Mouse (Mus musculus) yolk sac, embryonic 10.5 days (tissue): Measurements from ENCODE around the gene Bcl2.

ENCODE experiments used
- DNase-seq: peaks from one replicate; pipeline ENCODE4 v3.0.0-alpha.2; 2017; ENCODE audit warnings: low spot score

The Bcl2 gene

DNA sequence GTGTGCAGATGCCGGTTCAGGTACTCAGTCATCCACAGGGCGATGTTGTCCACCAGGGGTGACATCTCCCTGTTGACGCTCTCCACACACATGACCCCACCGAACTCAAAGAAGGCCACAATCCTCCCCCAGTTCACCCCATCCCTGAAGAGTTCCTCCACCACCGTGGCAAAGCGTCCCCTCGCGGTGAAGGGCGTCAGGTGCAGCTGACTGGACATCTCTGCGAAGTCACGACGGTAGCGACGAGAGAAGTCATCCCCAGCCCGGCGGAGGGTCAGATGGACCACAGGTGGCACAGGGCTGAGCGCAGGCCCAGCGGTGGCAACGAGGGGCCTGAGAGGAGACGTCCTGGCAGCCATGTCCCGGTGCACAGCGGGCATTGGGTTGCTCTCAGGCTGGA lies 1.7 kb downstream of the Bcl2 start:
- no peak for DNase-seq

DNA sequence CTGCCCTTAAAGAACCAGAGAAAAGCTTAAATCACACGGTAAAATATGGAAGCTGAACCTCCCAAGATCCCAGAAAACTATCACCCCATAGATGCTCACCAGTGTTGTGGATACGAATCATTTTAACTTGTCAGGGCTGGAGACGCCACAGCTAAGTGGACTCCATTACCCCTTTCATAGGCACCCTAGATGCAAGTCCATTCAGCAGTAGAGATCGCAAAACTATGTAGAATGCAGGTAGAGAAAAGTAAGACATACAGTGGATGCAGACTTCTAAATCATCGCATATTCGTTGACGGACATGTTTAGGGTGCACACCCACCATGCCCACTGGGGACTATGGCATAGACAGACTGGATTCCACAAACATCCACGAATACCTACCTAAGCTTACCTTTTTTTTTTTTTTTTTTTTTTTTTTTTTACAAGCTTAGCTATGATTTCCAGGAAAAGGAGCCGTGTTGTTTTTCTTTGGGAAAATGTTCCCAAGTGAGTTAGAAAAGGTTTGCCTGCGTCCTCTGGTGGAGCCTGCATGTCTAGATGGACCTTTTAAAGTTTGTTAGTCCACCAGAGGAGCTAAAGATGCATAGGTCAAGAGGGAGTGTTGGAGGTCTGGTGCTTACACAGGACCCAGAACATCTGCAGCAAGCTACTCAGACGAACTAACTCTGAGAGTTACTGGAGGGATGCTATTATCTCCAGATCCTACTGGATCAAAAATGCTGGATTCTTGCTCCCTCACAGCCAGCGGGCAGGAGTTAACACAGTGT lies 2.5 kb downstream of the Bcl2 start:
- peak; percentile 5 for DNase-seq

DNA sequence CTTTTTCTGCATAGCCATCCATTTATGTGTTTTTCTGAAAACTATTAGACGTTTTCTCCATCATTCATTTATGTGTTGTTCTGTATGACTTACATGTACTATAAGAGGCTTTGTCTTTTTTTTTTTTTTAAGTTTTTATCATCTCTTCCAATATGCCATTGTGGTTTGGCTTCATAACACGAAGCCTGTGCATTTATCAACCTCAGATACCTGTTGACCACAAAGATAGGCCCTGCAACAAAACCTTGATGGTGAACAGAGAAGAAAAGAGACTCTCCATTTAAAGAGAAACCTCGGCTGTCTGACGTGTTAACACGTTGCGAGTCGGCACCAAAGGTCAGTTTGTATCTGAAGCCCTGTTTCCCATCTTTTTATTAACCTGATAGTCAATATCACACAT lies 3.9 kb downstream of the Bcl2 start:
- no peak for DNase-seq

DNA sequence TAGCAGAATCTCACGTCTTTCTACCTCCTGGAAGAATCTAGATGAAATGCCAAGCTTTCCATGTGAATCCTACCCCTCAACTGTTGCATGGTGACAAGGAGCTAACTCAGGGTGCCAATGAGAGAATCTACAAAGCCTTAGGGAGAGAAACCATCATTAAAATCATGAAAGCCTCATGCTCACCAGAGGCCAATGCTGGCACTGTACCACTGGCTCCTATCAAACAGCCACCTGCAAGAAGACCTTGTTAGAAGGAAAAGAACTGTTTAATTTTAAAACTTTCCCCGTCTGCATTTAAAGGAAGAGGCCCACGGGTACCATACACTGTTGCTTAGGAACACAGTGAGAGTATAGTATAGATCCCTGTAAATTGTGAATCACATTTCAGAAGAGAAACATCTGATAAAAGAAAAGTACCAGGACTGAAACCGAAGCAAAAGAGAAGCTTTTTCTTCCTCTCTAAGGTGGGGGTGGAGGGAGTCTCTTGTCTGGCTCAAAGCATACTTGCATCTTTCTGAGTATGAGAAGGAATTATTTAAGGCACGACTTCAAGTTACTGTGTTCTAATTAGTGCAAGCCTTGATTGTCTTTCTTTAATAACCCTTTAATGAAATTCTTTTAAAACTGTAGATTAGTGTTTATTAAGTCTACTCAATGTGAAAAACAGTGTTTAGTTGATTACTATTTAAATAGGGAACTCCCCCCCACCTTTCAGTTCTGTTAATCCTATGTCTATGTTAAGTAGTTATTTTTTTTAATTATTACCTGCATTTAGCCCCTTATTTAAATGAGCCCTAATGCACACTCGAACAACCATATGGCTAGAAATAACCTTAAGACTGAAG lies 6.8 kb downstream of the Bcl2 start:
- DNase-seq, result no peak

DNA sequence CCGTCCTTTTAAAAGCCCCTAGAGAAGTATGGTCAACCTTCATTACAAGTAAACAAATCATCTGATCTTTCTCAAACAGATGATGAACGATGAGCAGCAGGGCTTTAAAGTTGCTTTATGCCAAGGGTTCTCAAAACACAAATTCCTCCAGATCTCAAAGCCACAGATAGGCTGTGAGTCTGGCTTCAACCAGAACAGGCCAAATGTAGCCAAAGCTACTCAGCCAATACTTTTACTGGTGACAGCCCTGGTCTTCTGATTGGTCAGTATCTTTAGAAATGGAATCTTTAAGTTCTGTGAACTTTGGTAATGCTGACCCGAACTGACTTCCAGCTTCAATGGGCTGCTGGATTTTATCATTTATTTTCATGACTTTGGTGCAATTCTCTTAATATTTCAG lies 10.9 kb downstream of the Bcl2 start:
- no peak for DNase-seq

DNA sequence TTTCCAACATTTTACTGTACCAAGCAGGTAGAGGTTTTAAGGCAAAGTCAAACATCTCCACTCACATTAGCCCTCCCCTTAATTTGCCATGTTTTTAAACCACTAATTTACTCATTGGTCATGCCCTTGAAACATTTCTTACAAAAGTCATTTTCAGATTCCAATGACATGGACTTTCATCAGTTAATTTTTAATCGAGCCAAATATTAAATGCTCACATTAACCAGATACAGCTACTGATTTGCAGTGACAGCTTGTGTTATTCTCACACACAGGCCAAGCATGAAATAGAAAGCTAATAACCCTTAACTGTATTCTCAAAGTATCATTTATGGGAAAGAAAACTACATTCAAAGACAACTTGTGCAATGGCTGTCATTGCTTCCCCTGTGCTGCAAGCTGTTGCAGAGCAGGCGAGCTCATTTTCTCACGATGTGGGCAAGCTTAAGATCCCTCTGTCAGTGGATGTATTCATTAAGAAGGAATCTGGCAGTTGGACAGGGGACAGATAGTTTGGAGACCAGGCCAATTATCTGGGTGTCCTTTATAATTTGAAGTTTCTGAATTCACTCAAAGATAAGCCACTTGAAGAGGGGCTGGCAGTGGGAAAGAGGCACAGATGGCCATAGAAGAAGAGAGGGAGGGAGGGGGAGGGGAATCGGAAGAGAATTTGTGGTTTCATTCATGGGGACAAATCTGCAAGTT lies 11.5 kb downstream of the Bcl2 start:
- DNase-seq, result no peak

DNA sequence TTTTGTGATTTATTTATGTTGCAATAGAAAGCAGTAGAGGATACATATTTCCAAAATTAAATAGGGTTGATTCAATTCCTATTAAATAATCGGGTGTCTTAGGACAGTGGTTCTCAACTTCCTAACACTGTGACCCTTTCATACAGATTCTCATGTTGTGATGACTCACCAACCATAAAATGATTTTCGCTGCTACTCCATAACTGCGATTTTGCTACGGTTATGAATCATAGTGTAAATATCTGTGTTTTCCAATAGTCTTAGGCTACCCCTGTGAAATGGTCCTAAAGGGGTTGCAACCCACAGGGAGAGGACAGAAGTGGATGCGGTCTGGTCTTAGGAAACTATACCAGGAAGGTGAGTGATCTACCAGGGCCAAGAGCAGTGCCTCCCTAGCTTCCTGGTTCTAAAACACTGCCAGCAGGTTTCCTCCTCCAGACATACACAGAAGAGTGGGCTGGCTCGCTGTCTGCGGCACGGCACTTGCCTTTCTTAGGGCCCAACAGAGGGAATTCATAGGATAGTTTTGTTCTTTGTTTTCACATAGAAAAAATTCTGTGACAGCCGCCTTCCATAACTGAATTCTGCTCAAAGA lies 13.5 kb downstream of the Bcl2 start:
- no peak for DNase-seq

DNA sequence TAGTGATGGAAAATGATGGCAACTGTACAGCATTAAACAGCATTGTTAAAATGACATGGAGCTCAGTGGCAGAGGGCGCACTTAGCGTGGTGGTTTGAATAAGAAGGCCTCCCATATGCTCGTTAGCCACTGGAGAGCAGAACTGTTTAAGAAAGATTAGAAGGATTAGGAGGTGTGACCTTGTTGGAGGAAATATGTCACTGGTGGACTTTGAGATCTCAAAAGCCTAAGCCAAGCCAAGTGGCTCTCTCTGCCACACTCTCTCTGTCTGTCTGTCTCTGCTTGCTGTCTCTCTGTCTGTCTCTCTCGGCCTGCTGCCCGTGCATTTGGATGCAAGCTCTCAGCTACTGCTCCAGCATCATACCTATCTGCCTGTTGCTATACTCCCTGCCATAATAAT lies 17.6 kb downstream of the Bcl2 start:
- DNase-seq, result no peak

DNA sequence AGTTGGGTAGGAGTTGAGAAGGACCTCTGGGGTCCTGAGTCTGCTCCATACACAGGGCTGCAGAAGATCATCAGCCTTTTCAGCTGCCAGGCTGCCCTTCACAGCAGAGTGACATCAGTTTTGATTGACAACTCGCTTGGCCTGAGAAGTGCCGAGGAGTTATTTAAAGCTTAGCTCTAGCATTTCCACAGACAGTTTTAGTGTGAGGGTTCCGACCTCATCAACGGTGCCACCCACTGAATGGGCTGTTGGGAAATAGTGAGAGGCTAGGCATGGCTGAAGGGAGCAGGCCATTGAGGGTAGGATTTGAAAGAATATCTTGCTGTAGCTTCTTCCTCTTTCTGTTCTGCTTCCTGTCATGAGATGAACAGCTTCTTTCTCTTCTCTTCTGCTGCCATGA lies 18.4 kb downstream of the Bcl2 start:
- no peak for DNase-seq

DNA sequence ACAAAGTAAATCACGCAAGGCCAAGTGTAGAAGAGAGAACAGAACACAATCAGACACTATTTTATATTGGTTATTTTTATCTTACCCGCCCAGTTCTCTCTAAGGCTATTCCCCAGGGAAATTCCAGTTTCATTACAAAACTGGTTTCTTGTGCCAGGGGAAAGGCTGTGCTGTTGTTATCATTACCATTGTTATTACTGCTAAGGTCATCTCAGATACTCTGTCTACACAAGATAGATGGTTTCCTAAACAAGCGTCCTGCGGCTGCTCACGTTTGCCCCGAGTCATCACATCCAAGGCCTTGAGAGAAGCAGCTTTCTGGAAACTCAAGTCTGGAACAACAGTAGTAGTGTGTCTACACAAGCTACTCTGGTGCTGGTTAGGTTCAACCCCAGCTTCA lies 19.8 kb downstream of the Bcl2 start:
- no peak for DNase-seq

DNA sequence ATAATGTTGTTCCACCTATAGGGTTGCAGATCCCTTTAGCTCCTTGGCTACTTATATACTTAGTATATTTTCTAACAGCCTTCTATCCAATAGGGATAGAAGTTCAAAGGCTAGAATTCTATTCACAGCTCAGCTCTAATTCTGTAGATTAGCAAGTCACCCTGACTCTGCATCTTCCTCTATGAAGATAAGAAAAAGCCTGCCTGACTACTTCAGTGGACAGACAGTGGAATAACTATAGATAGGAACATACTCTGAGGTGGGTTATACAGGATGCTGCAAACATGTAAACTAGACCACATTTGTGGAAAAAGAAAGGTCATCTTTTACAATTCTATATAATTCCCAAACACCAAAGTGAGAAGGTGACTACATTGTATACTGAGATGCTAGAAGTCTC lies 21.5 kb downstream of the Bcl2 start:
- DNase-seq, result no peak

DNA sequence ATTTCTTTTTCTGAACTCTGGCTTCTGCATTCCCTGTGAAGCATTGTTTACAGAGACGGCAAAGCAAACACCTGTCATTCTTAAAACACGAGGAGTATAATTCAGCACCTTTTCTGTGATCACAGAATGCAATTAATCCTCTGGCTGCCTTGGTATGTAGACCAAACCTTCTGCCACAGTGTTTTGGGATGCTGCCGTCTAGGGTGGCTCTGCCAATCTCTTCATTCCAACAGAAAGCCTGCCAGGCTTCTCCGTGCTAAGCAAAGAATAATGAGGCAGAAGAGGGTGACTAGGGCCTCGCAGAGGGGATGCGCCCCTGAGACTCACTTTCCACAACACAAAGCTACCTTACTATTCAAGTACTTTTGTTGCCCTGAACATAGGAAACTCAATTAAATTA lies 23.2 kb downstream of the Bcl2 start:
- no peak for DNase-seq

DNA sequence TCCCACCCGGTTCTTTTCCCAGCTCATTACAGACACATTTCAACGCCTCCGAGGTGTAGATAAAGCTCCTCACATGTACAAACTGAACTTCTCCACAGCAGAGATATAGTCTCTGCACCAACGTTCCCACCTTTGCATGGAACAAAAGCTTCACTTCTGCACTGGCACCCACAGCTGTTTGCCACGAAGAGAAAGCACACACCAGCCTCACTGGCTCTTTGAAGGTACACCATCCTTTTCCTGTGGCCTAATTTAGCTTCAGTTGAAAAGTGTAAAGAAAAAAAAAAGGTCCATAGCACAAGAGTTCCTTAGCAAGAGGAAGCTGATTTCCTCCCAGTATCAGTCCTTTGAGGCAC lies 25.9 kb downstream of the Bcl2 start:
- DNase-seq, result no peak

DNA sequence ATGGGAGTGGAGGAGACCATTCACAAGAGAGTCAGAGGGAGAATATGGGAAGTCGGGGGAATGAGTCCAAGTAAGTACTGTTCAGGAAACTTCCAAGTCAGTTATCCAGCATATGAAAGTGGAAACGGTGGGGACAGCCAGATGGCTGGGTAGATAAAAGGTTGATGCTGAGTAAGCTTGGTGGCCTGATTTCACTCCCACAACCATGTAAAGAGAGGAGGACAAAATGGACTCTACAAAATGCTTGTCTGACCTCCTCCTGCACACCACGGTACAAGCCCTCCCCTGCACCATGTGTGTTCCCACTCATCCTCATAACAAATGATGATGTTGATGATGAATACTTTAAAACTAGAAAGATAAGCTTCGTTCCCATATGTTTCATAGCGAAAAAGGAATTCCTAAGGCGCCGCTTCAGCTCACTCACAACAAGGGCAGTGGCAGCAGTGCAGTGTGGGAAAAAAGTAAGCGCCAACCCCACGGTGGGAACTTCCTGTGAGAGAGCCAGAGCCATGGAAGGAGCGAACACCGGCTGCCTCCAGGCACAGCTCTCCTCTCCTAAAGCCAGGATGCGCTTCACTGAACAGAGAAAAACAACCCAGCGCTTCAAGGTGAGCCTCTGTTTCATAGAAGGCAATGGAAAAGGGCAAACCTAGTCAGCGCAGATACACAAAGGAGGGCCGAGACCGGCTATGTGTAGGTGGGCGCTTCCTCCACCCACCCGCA lies 26.5 kb downstream of the Bcl2 start:
- DNase-seq, result no peak

DNA sequence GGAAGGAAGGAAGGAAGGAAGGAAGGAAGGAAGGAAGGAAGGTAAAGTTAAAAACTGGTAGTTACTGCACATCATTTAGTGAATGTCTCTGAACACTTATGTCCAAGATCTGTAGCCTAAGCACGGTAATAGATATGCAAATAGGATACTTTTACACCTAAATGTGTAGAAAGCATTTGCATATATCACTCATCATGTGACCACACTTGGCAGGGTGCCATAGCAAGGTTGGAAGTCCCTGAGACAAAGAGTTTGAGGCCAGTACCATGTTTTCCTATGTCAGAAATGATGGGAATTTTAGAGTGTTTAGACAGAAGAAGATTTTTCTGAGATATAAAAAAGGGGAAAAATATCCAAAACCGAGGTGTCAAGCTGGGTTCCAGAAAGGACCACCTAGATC lies 28.4 kb downstream of the Bcl2 start:
- DNase-seq, result no peak

DNA sequence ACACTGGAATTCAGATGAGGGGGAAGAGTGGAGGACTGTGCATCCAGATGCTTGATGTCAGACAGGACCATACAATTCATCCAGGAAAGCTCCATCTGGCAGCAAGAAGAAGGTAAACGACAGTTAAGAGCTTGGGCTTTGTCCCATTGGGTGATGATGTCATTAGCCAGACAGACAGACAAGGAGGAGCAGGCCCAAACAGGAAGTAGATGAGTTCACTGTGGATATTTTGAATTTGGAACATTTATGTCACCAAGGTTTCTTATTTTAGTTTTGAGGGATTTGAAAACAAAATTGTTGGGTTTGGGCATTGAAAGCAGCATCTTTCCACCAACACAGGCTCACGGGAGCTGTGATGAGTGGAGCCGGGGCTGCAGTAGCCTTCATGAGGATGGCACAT lies 29.5 kb downstream of the Bcl2 start:
- DNase-seq, result no peak

DNA sequence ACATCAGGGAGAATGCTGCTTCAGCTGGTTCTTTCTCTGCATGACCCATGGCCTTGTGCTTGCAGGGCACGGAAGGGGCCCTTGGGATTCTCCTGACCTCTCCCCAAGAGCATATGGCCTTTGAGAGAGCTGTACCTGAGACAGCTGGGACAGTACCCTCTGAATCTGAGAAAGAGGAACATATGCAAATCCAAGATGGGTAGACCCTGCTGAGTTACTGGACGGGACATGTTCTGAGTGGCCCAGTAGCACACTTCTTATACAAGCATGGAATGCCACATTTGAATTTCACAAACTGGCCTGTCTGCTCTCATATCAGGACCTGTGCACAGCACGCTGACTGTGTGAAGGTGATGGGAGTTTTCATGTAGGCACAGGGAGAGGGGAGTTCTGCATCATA lies 31.2 kb downstream of the Bcl2 start:
- DNase-seq, result no peak

DNA sequence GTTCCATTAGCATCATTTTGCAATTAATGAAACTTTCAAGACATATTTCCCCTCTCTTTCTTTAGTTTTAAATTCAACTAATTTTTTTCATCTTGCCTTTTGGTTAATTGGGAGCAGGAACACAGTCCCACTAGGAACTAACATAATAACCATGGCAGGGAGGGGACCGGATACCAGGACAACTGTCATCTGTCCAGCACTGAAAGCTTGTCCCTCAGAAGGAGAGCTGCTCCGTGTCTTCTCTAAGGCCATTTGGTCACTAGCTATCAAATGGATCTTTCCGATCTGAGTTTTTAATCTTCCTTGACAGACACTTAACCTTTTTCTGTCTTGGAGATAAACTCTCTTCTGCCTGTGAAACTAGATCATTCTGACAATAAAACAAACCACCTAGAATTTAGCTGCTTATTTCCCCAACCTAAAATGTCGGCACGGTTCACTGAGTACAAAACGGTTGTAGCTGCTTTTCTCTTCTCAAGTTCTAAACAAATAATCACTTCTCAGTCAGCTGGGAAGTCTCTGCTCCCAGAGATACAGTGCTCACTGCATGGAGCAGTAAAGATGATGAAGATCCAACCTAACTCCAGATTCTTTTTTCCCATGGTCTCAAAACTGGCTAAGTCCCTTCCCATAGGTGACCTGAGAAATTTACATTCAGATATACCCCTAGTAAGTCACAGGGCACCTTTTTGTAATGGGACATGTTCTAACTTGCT lies 34.1 kb downstream of the Bcl2 start:
- no peak for DNase-seq

DNA sequence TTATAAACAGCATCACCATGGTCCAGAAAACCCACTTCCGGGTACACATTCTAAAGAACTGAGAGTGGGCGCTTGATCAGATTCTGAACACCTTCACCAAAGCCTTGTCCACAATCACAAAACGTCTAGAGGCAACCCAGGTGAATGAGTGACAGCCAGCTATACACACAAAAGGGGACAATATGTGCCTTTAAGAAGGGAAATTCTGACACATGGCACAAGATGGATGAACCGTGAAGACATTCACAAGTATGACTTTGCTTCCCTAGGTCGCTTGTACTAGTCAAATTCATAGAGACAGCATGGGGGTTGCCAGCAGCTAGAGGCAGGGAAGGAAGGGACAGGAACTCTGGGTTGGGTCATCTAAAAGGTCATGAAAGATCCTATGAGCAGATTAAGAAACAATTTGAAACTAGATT lies 36.0 kb downstream of the Bcl2 start:
- DNase-seq, result no peak

DNA sequence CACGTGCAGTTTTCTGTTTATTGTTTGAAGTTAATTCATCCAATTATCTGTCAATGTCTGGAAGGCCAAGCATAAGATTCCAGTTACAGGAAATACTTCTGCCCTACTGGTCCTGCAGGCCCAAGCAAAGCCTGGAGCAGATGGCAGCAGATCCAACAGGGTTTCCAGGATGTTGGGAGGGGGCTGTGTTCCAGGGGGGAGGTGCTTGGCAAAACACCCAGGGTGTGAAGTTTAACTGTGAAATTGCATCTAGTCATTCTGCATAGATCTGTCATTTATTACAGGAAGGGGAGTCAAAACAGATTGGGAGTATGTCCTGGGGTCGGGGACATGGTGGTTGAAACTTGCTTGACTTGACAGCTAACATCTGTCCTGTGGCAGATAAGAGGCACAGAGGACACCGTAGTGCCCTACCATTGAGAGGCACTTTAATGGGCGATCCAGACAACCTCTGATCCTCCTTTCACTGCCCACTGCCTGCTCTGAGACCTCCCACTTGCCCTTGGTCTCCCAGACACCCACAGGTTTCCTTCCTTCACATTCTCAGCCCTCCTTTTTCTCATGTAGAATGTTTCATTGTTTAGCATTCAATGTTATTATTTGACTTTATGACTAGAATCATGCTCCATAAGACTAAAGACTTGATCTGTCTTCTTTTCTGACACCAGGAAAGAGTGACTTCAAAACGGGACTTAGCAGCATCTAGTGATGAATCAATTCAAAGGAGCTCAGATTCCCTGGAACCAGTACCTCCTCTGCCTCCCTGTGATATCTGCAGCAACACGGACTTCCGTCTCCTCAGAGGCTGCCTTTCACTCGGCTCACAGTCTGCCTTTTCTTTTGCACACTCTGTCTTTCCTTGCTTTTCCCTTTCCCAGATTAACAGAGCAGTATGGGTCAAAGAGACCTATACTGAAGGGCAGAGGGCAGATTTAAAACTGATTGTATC lies 47.7 kb downstream of the Bcl2 start:
- no peak for DNase-seq
